Mouse (Mus musculus) gastrocnemius, postnatal 14 days (tissue): ENCODE results near the gene Tapbp. TPM values are rescaled to one million over a fixed set of nuclear protein-coding genes. Genes with fewer than 3 reads are reported as not detected.
A peak's percentile ranks its signal among the peaks of the same experiment; 100 is the strongest.
"Not testable (repeated sequence)": the region's sequence is repeated elsewhere in the genome, so short reads cannot be mapped to it uniquely, and the experiment has no call there.

ENCODE experiments used
- DNase-seq: peaks from one replicate; pipeline ENCODE4 v3.0.0; 2021; ENCODE audit warnings: mixed read lengths
- intact Hi-C: fragments of 180-260 bp; cut with DNase I; formaldehyde crosslinking; loops from one replicate; pipeline ENCODE4 v1.15.1; 2025; ENCODE audit warnings: low total_unique reads
- total RNA-seq, 2 experiments: library from RNA; stranded (reverse); gene quantifications; 2 replicates each; pipeline ENCODE4 v1.2.3; 2021

The Tapbp gene
- total RNA-seq, 2 experiments from 2014 or later, result 32.9 to 35.7 TPM

DNA sequence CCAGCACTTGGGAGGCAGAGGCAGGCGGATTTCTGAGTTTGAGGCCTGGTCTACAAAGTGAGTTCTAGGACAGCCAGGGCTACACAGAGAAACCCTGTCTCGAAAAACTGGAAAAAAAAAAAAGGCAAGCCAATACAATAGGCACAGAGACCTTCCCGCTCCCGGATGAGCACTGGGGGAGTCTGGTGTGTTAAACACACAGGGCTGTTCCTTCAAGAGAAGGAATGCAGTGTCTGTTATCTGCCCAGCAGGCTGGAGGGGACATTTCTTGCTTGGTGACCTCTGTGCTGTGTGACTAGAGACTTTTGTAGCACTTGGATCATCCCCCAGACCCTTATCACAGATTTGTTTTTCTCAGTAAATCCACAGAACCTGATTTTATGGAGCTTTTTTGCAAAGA, 14.0 kb upstream of the Tapbp start:
- no peak for DNase-seq
- intact Hi-C loops, result loop anchor here (5.0 kb wide), 1 partner anchor 499 kb away; no protein-coding TSS in a partner anchor

DNA sequence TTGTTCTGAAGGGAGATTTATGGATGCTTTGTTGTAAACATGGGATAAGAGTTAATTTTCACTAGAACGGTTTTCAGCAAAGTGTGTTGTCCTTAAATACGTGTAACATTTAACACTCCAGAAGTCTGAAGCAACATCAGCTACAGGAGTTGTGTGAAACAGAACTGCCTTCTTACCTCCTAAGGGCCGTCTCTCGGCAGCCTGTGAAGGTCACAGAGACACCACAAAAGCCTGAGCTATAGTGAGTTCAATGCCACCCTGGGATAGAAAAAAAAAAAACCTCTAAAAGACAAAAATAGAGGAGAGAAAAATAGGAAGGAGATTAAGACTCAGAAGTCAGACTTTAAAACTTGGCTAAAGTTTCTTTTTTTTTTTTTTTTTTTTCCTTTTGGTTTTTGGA, 13.6 kb upstream of the Tapbp start:
- intact Hi-C loops, result loop anchor here (5.0 kb wide), 1 partner anchor 500 kb away; no protein-coding TSS in a partner anchor
- DNase-seq, result no peak

DNA sequence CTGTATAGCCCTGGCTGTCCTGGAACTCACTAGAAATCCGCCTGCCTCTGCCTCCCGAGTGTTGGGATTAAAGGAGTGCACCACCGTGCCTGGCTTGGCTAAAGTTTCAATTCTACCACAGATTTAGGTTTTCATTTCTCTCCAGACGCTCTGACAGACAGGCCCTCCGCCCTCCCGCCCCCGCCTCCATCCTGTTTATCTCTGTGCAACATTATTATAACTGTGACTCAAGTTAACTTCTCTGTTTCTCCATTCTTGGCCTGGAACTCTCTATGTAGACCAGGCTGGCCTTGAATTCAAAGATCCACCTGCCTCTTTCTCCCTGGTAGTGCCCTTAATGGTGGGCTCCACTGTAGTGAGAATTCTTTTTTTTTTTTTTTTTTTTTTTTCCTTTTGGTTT, 13.2 kb upstream of the Tapbp start:
- DNase-seq, result no peak
- intact Hi-C loops, result loop anchor here (5.0 kb wide), 1 partner anchor 500 kb away; no protein-coding TSS in a partner anchor

DNA sequence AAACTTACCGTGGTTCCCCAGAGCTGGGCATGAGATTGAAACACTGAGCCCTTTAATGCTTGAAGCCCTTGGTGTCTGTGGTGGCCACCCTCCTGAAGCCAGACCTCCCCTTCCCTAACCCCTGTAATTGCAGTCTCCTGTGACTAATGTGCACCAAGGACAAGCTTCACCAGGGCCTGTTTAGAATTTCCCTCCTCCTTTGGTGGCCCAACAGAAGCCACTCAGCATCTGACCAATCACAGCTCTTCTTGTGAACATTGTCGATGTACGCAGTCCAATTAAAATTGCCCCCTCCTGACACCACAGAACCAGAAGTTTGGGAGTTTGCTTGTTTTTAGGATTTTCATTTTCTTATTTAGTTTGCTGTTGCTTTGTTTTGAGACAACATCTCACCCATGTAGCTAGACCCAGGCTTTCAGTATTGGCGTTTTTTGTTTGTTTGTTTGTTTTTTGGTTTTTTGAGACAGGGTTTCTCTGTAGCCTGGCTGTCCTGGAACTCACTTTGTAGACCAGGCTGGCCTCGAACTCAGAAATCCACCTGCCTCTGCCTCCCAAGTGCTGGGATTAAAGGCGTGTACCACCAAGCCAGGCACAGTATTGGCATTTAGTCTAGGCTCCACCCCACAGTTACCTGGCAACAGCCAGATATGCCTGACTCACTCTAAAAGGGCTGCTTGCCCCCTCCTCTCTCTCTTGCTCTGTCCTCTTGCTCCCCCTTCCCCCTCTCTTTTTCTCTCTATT, 11.6 kb upstream of the Tapbp start:
- intact Hi-C loops, result loop anchor here (5.0 kb wide), 1 partner anchor 502 kb away; no protein-coding TSS in a partner anchor
- not testable (repeated sequence) for DNase-seq

DNA sequence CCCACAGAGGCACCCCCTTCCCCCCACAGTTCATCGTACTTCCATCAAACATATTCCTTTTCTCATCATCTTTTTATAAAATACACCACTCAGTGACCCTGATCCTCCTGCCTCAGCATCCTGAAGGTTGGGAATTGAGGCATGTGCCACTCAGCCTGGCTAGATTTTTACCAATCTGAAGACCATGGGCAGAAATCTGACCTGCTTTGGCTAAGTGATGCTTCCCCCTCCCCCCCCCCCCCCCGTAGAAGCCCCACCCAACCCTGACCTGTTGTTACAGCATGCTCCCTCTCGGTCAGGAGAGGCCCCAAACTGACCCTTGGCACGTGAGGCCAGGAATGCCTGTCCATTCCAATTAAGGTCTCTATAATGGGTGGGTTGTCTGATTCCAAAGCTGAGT, 10.9 kb upstream of the Tapbp start, which contains the start of gene Platr17:
TSS of gene Platr17 (plus strand) at position 301 of the 400 bp plus-strand sequence.
- not testable (repeated sequence) for DNase-seq

DNA sequence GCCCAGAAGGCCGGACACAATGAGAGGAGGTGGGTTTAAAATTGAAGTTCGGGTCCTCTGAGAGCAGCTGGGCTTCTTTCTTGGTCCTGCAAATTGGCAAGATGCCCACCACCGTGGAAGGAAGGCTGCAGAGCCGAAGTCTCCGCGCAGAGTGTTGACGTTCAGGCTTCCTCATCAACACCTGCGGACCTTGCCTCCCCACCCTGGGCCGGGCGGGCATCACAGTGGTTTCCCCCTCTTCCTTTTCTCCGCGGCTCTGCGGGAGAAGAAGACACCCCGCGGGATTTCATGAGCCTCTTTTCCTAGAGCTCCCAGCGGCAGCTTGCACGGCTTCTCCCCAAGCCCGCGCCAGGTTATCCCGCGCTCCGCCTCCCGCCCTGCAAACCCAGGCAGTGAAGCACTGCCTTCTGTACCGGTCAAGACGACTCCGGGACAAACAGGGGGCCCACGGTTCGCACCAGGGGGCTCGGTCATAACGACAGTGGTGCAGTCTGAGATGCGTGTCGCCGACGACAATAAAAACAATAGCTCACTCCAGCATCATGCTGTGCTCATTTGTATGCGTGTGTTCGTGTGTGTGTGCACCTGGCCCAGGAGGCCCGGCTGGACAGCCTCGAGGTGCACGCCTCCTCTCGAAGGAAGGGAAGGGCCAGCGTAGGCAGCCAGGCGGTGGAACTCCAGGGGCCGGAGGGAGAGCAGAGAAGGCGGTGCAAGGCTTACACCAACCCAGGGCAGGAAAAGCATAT, 7.2 kb upstream of the Tapbp start:
- intact Hi-C loops, result no loop called here
- DNase-seq, result peak; percentile 47

More for the DNA sequence above, 10.9 kb upstream of the Tapbp start, which contains the start of gene Platr17:
- intact Hi-C loops, result loop anchor here (5.0 kb wide), 1 partner anchor 503 kb away; no protein-coding TSS in a partner anchor

DNA sequence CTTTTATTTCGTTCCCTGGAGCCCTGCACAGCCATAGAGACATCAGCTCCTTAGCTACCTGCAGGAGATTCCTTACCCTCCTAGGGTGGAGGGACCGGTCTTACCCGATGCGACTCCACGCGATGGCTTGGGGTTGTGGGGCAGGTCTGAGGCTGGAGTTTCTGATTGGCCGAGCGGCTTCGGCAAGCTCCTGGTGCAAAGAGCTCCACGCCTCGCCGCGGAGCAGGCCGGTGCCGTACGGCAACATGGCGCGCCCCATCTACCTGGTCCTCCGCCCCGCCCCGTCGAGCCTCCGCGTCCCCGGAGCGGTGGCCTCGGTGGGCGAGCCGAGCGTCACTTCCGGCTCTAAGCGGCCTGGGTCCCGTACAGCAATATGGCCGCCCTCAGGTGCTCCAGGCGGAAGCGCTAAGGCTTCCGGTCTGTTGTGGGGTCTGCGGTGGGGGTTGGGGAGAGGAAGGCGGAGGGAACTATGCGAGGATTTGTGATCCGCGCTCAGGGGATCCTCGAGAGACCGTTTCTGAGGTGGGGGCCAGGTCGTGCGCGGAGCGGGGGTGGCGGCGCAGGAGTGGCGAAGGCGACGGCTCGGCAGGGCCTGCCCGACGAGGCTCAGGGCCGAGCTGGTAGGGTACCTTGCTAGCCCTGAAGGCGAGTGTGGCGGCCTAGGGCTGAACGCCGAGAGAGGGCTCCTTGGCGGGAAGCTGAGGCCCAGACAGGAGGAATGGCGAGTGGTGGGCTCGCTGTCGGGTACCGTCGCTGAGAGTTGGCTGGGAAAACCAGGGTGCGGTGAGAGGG, 6.4 kb upstream of the Tapbp start, which contains the start of gene Daxx:
TSS of gene Daxx (plus strand) at position 338 of the 792 bp plus-strand sequence.
- intact Hi-C loops, result no loop called here
- DNase-seq, result peak; percentile 99

DNA sequence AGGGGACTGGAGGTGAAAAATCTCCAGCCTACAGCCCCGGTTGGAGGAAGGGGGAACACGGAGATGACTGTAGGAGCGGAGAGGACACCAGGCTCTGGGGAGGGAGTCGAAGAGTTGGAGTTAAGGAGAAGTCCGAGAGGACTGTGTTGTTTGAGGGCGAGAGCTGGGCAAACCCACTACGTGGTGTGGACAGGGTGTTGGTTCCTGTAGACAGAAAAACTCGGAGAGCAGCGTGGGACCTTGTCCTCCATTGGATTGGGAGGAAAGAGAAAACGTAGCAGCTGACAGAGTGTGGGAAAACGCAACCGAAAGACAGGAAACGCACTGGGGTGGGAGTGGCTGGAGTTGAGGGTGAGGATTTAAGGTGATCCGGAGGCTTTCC, 5.8 kb upstream of the Tapbp start:
- DNase-seq, result no peak
- intact Hi-C loops, result no loop called here

DNA sequence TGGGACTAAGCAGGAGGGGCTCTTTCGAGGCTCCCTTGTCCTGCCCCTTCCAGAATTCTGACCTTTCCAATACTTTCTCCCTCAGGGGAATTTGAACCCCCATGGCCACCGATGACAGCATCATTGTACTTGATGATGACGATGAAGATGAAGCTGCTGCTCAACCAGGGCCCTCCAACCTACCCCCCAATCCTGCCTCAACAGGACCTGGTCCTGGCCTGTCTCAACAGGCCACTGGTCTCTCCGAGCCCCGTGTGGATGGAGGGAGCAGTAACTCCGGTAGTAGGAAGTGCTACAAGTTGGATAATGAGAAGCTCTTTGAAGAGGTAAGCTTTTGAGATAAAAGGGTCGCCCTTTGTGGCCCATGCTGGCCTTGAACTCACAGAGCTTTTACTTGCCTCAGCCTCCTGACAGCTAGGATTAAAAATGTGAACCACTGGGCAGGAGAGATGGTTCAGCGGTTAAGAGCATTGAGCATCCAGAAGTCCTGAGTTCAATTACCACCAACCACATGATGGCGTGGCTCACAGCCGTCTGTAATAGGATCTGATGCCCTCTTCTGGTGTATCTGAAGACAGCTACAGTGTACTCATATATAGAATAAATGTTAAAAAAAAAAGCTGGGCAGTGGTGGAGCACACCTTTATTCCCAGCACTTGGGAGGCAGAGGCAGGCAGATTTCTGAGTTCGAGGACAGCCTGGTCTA, 5.2 kb upstream of the Tapbp start:
- DNase-seq, result no peak
- intact Hi-C loops, result no loop called here

DNA sequence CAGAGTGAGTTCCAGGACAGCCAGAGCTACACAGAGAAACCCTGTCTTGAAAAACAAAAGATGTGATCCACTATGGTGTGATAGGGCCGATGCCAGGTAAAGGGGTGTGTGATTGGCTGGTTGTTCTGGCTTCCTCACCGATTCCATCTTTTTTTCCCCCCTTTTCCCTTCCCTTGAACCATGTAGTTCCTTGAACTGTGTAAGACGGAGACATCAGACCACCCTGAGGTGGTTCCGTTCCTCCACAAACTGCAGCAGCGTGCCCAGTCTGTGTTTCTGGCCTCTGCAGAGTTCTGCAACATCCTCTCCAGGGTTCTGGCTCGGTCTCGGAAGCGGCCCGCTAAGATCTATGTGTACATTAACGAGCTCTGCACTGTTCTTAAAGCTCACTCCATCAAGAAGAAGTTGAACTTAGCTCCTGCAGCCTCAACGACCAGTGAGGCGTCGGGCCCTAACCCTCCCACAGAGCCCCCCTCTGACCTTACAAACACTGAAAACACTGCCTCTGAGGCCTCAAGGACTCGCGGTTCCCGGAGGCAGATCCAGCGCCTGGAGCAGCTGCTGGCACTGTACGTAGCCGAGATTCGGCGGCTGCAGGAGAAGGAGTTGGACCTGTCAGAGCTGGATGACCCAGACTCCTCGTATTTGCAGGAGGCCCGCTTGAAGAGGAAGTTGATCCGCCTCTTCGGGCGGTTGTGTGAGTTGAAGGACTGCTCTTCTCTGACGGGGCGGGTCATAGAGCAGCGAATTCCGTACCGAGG, 4.5 kb upstream of the Tapbp start:
- no peak for DNase-seq
- intact Hi-C loops, result no loop called here

DNA sequence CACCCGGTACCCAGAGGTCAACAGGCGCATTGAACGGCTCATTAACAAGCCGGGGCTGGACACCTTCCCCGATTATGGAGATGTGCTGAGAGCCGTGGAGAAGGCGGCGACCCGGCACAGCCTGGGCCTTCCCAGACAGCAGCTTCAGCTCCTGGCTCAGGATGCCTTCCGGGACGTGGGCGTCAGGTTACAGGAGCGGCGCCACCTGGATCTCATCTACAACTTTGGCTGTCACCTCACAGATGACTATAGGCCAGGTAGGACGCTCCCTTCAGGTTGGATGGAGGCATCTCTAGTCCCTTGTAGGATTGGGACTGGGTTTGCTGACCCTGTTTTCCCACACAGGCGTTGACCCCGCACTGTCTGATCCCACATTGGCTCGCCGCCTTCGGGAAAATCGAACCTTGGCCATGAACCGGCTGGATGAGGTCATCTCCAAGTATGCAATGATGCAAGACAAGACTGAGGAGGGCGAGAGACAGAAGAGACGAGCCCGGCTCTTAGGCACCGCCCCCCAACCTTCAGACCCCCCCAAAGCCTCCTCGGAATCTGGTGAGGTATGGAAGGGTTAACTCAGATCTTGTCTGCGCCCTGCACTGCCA, 3.8 kb upstream of the Tapbp start:
- no peak for DNase-seq
- intact Hi-C loops, result no loop called here

DNA sequence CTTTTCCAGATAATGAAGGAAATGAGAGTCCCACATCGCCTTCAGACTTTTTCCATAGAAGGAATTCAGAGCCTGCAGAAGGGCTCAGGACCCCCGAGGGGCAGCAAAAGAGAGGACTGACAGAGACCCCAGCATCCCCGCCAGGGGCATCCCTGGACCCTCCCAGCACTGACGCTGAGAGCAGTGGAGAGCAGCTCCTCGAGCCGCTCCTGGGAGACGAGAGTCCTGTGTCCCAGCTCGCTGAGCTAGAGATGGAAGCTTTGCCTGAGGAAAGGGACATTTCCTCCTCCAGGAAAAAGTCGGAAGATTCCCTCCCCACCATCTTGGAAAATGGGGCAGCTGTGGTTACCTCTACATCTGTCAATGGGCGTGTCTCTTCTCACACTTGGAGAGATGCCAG, 2.4 kb upstream of the Tapbp start:
- intact Hi-C loops, result no loop called here
- DNase-seq, result no peak

DNA sequence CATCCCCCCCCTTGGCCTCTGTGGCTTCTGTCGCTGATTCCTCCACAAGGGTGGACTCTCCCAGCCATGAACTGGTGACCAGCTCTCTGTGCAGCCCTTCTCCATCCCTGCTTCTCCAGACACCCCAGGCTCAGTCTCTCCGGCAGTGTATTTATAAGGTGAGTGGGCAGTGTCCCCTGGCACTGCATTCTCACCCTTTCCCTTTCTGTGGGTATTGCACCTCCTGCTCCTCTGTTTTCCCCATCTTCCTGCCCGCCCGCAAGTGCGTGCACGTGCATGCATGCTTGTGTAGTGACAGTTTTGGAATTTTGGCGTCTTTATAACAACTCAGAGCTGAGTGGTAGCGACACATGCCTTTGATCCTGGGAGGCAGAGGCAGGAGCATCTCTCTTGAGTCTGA, 1.8 kb upstream of the Tapbp start:
- intact Hi-C loops, result no loop called here
- DNase-seq, result no peak

DNA sequence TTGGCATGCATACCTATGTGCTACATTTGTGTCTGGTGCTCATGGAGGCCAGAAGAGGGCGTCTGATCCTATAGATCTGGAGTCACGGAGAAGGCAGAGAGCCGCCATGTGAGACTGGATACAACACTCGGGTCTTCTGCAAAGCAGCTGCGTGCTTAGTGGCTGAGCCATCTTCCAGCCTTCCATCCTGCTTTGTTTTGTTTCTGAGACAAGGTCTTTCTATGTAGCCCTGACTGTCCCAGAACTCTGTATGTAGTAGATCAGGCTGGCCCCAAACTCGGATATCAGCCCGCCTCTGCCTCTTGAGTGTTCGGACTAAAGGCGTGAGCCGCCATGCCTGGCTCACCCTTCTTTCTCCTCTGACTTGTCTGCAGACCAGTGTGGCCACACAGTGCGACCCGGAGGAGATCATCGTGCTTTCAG, 719 bp upstream of the Tapbp start:
- no peak for DNase-seq
- intact Hi-C loops, result no loop called here

DNA sequence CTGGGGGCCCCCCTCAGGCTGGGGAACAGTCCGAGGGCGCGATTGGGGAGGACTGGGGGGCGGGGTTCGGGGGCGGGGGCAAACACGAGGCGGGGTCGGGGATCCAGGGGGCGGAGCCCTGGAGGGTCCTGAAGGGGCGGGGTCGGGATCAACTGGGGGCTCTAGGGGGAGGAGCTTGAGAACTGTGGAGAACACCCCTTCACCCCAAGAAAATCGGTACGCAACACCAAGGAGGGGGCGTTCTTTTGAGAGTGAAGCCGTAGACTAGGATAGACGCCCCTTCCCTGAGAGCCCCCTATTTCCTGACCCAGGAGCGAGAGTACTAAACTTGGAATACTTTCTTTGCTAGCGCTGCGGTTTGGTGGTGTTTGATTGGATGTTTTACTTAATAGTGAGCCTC, 595 bp downstream of the Tapbp start:
- DNase-seq, result no peak
- intact Hi-C loops, result no loop called here

DNA sequence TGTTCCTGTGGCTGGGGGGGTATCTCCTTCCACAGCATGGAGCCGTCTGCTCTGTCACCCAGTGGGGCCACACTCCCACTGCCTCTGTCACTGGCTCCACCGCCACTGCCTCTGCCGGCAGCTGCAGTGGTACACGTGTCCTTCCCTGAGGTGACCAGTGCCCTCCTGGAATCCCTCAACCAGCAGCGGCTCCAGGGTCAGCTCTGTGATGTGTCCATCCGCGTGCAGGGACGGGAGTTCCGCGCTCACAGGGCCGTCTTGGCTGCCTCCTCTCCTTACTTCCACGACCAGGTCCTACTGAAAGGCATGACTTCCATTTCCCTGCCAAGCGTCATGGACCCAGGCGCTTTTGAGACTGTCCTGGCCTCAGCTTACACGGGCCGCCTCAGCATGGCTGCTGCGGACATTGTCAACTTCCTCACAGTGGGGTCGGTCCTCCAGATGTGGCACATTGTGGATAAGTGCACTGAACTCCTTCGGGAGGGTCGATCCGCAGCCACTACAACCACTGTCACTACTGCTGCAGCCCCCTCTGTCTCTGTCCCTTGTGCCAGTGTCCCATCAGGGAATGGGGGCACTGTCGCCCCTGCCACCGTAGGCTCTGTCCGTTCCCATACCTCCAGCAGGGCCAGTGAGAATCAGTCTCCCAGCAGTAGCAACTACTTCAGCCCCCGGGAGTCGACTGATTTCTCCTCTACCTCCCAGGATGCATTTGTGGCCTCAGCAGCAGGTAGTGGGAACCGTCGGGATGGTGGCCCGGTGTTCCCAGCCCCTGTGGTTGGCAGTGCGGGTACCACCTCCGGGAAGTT, 1.4 kb downstream of the Tapbp start:
- intact Hi-C loops, result no loop called here
- DNase-seq, result no peak

DNA sequence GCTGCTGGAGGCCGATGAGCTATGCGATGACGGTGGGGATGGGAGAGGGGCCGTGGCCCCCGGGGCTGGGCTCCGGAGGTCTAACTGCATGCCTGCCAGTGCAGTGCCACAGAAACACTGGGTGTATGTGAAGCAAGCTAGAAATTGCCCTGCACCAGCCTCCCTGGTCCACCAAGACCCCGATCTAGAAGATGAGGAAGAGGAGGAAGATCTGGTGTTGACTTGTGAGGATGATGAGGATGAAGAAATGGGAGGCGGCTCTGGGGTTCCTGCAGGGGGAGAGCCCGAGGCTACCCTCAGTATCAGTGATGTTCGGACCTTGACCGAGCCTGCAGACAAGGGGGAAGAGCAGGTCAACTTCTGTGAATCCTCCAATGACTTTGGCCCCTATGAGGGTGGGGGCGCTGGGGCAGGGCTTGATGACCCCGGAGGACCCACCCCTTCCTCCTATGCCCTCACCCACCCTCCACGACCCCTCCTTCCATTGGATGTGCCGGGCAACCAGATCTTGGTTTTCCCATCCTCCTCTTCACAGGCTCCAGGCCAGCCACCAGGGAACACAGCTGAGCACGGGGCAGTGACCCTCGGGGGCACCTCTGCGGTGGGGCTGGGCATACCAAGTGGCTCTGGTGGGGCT, 2.1 kb downstream of the Tapbp start:
- intact Hi-C loops, result no loop called here
- DNase-seq, result peak; percentile 15
